Mouse (Mus musculus) intestine, postnatal 0 days (tissue): ENCODE results near the gene Trap1a. TPM values are rescaled to one million over a fixed set of nuclear protein-coding genes. Genes with fewer than 3 reads are reported as not detected.
A peak's percentile ranks its signal among the peaks of the same experiment; 100 is the strongest.

Experiments used
- ATAC-seq: fragments of 200-750 bp; cut with Nextera tagmentation; 2 replicates; pipeline ENCODE4 v1.8.0; 2017; ENCODE audit warnings: mild to moderate bottlenecking, moderate TSS enrichment, moderate library complexity
- H3K27ac ChIP-seq: fragments of 300-500 bp; sonication (generic); 2 replicates; pipeline ENCODE4 v1.5.1; 2014; ENCODE audit warnings: mild to moderate bottlenecking, low read depth, low read length, moderate library complexity
- H3K27me3 ChIP-seq: fragments of 300-500 bp; sonication (generic); replicated peaks from 2 replicates; pipeline ENCODE4 v1.6.1; 2014; ENCODE audit warnings: low read length, mixed read lengths; ENCODE audit not compliant: control insufficient read depth, insufficient read depth
- H3K36me3 ChIP-seq: fragments of 300-500 bp; sonication (generic); 2 replicates; pipeline ENCODE4 v1.6.1; 2014; ENCODE audit warnings: mild to moderate bottlenecking, moderate library complexity; ENCODE audit not compliant: control insufficient read depth, insufficient read depth
- H3K4me1 ChIP-seq: fragments of 300-500 bp; sonication (generic); replicated peaks from 2 replicates; pipeline ENCODE4 v1.6.1; 2014; ENCODE audit warnings: antibody characterized with exemption, low read length, mixed read lengths; ENCODE audit not compliant: control insufficient read depth, insufficient read depth
- H3K4me2 ChIP-seq: fragments of 300-500 bp; sonication (generic); replicated peaks from 2 replicates; pipeline ENCODE4 v1.6.1; 2014; ENCODE audit warnings: low read depth, mild to moderate bottlenecking, moderate library complexity
- H3K4me3 ChIP-seq: fragments of 300-500 bp; sonication (generic); 2 replicates; pipeline ENCODE4 v1.5.1; 2014; ENCODE audit warnings: low read depth, low read length
- H3K9ac ChIP-seq: fragments of 300-500 bp; sonication (generic); 2 replicates; pipeline ENCODE4 v1.6.1; 2014; ENCODE audit warnings: mild to moderate bottlenecking, low read depth, low read length
- H3K9me3 ChIP-seq: fragments of 300-500 bp; sonication (generic); 2 replicates; pipeline ENCODE4 v1.6.1; 2016; ENCODE audit warnings: mixed run types; ENCODE audit not compliant: control insufficient read depth
- CTCF ChIP-seq: sonication (generic); IDR thresholded peaks from 2 replicates; pipeline ENCODE4 v1.5.1; 2016; ENCODE audit warnings: low read depth, mild to moderate bottlenecking, control low read depth, antibody characterized with exemption, moderate library complexity
- WGBS: fragments of 180-500 bp; shearing (Covaris S2); extraction: QIAGEN DNeasy Blood & Tissue Kit; methylation state at CpG from one replicate; pipeline ENCODE4 v1.1.7; 2014; 5-methylcytosine and 5-hydroxymethylcytosine counted together
- polyA plus RNA-seq: library from polyadenylated mRNA; unstranded; fragments of >200 nt; fragmentation: Nextera tagmentation; extraction: Ambion mirVana; gene quantifications from 2 replicates; pipeline ENCODE4 v1.2.1, GENCODE M21; 2015

Trap1a gene
- polyA plus RNA-seq, 1 experiment from 2014 or later: not detected

DNA sequence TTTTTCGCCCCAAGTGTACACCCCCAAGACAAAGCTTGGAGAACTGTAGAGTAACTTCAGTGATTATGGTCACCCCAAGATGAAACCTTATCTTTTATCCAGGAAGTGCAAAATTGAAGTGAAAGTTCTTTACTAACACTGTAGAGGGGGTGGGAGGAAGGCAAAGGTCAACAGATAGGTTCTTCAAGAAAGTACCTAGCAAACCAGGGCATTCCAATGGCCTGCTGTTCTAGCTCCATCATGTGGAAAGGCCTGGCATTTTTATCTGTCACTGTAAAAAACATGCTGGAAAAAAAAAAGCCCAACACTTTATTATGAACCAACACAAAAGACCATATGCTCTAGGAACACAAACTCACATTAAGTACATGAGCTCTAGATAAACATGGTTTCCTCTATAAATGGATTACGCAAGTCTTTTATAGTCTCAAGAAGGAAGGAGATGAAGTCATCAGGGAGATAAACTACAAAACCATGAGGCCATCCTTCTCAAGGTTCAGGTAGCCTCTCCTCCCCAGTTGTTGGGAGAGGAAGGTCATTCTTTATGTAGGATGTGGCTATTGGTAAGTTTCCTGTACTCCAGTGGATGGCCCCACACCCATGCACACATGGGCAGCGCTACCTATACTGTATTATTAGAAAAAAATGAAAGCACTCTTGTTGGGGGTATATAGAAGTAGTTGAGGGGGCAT lies 33.5 kb downstream of the Trap1a start:
- no peak overlapping the region for H3K27ac ChIP-seq
- H3K9me3 ChIP-seq: no peaks in the 10 kb centered on the region
- ATAC-seq: peak; percentile 72
- peak; percentile 56 for TF ChIP-seq CTCF
- no peaks in the 10 kb centered on the region for H3K27me3 ChIP-seq
- no peak overlapping the region for H3K4me3 ChIP-seq
- 78% methylated on average over 3 of the region's 3 CpGs for WGBS
- no peak overlapping the region for H3K4me2 ChIP-seq
- H3K9ac ChIP-seq: no peak overlapping the region
- no peaks in the 10 kb centered on the region for H3K4me1 ChIP-seq
- no peaks in the 10 kb centered on the region for H3K36me3 ChIP-seq

DNA sequence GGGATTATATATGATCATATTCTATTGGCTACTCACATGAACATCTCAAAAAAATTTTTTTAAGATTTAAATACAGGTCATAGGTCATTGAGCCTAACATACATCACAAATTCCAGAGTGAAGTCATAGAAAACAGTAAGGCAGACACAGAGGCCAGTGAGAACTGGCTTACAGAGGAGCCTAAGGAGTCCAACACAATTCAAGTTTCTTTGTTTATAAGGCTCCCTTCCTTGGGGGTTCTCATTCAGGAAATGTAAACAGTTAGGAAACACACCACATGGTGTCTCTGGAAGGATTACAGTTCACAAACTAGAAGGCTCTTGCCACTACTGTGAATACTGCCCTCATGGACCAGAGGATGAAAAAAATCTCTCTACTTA lies 34.0 kb downstream of the Trap1a start:
- Histone ChIP-seq H3K27me3 (no peaks in the 10 kb centered on the region), H3K27ac (no peak overlapping the region), H3K4me3 (no peak overlapping the region), H3K9ac (no peak overlapping the region), H3K36me3 (no peaks in the 10 kb centered on the region), H3K4me1 (no peaks in the 10 kb centered on the region), H3K4me2 (no peak overlapping the region), H3K9me3 (no peaks in the 10 kb centered on the region)
- no peak for TF ChIP-seq CTCF
- ATAC-seq: no peak

DNA sequence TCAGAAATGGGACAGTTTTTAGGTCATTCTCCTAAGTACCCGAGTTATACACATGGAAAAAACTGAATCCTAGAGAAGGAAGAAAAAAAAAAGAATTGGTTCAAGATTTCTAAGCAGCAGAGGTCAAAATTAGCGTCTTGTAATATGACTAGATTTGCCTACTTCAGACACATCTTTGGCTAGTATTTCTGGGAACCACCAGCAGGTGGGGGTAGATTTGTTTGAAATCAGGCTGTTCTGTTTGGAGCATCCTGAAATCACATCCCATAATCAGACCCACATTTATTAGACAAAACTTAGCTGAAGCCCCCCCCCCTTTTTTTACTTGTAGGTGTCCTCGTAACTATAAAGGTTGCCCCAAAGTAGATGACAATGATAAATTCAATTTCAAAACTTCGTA lies 35.6 kb downstream of the Trap1a start:
- H3K36me3 ChIP-seq: no peaks in the 10 kb centered on the region
- no peak overlapping the region for H3K4me2 ChIP-seq
- H3K9me3 ChIP-seq: no peaks in the 10 kb centered on the region
- H3K27ac ChIP-seq: no peak overlapping the region
- ATAC-seq: no peak
- H3K4me3 ChIP-seq: no peak overlapping the region
- H3K4me1 ChIP-seq: no peaks in the 10 kb centered on the region
- TF ChIP-seq CTCF: peak; percentile 53
- 57% methylated on average over 4 of the region's 4 CpGs for WGBS
- no peak overlapping the region for H3K9ac ChIP-seq
- no peaks in the 10 kb centered on the region for H3K27me3 ChIP-seq

DNA sequence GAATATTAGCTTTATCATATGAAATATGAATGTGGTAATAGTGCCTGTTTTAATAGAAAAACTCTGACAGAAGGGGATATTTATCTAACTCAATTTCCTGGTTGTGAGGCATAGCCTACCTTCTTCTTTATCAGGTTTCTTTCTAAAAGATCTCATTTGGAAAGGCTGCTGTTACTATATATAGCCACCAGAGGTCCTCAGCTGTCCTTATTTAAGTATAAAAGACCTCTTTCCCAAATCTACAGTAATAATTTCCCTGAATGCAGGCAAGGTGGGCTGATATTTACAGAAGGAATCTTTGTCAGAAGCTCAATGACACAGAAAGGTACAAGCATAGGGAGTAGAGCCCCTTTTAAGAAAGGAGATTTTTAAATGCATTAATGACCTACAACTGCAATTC lies 39.2 kb downstream of the Trap1a start:
- Histone ChIP-seq H3K4me1 (no peaks in the 10 kb centered on the region), H3K27ac (no peak overlapping the region), H3K36me3 (no peaks in the 10 kb centered on the region), H3K27me3 (no peaks in the 10 kb centered on the region), H3K4me3 (no peak overlapping the region), H3K4me2 (no peak overlapping the region), H3K9ac (no peak overlapping the region), H3K9me3 (no peaks in the 10 kb centered on the region)
- ATAC-seq: no peak
- TF ChIP-seq CTCF: peak; percentile 57

Other genes starting within 250 kb of the Trap1a start
- 0.46 and 1.1 TPM in 2 replicates for gene Serpina7, start 248.4 kb upstream of the Trap1a start, polyA plus RNA-seq
- gene 4930513O06Rik, start 247.4 kb upstream of the Trap1a start, polyA plus RNA-seq: not detected in 2 replicates
- not detected in 2 replicates for gene 4933428M09Rik, start 154.5 kb upstream of the Trap1a start, polyA plus RNA-seq
- 2.3 and 3.5 TPM in 2 replicates for gene Mum1l1, start 123.6 kb upstream of the Trap1a start, polyA plus RNA-seq
- gene D330045A20Rik, start 146.7 kb downstream of the Trap1a start, polyA plus RNA-seq: 3.9 and 4.2 TPM in 2 replicates
- 273 and 282 TPM in 2 replicates for gene Rnf128, start 229.6 kb downstream of the Trap1a start, polyA plus RNA-seq